8 mouse cellular contexts compared by ENCODE assay signal in genomic region chr14:11774476-11775037, GRCm38 (mm10).
DNase-seq lines count a peak whose midpoint lies in the region; ATAC-seq lines count a peak whose summit lies in the region.

No protein-coding gene starts in this region.

- H3K27ac ChIP-seq in kidney, embryonic 16.5 days (ENCODE audit: low read length): peak overlapping the region; percentile 20; the same call in 1 of the 2 replicates
- no peak overlapping the region for H3K27ac ChIP-seq in intestine, embryonic 16.5 days (ENCODE audit: low read length)

- H3K9me3 ChIP-seq in kidney, embryonic 16.5 days (ENCODE audit: low read length): no peaks in the 10 kb centered on the region
- no peaks in the 10 kb centered on the region for H3K9me3 ChIP-seq in intestine, embryonic 16.5 days (ENCODE audit: control insufficient read depth, low read length)

- ATAC-seq in kidney, embryonic 16.5 days (ENCODE audit: low FRiP score, low TSS enrichment): no peak; the same call in 1 of the 2 replicates
- ATAC-seq in intestine, embryonic 16.5 days: no peak

- no peak overlapping the region for H3K4me2 ChIP-seq in kidney, embryonic 16.5 days (replicated peaks; ENCODE audit: low read depth, low read length)
- H3K4me2 ChIP-seq in intestine, embryonic 16.5 days (ENCODE audit: low read depth, low read length): no peak overlapping the region

- no peaks in the 10 kb centered on the region for H3K27me3 ChIP-seq in kidney, embryonic 16.5 days (ENCODE audit: insufficient read depth, low read length)
- no peaks in the 10 kb centered on the region for H3K27me3 ChIP-seq in intestine, embryonic 16.5 days (replicated peaks; ENCODE audit: control insufficient read depth, insufficient read depth, low read length)

- H3K4me1 ChIP-seq in kidney, embryonic 16.5 days (ENCODE audit: insufficient read depth, low read length): peaks cover 20% of the 10 kb centered on the region
- H3K4me1 ChIP-seq in intestine, embryonic 16.5 days (ENCODE audit: control insufficient read depth, insufficient read depth, low read length): peaks cover 11% of the 10 kb centered on the region

- H3K4me3 ChIP-seq in kidney, embryonic 16.5 days (ENCODE audit: low read length): no peak overlapping the region
- H3K4me3 ChIP-seq in intestine, embryonic 16.5 days (ENCODE audit: low read length): no peak overlapping the region

- WGBS in kidney, embryonic 16.5 days: 30% methylated on average over 4 of the region's 4 CpGs
- 38% methylated on average over 4 of the region's 4 CpGs for WGBS in intestine, embryonic 16.5 days

- no peak overlapping the region for H3K9ac ChIP-seq in kidney, embryonic 16.5 days (replicated peaks; ENCODE audit: low read length)
- H3K9ac ChIP-seq in intestine, embryonic 16.5 days (ENCODE audit: low read depth, low read length): no peak overlapping the region

- H3K36me3 ChIP-seq in kidney, embryonic 16.5 days (ENCODE audit: insufficient read depth, low read length): no peaks in the 10 kb centered on the region
- no peaks in the 10 kb centered on the region for H3K36me3 ChIP-seq in intestine, embryonic 16.5 days (ENCODE audit: control insufficient read depth, insufficient read depth, low read length)

- peak; percentile 14 to 17 for DNase-seq in cerebellum, adult 18-20 months
- DNase-seq in cerebellum, adult 11-12 months: no peak
- no peak for DNase-seq in kidney, postnatal 14 days
- DNase-seq in Muller cell, postnatal 12 days (ENCODE audit: inconsistent ontology term): peak; percentile 51
- DNase-seq in lung, postnatal 36 days: peak; percentile 15
- no peak for DNase-seq in spleen, postnatal 4 days (ENCODE audit: low spot score in 2 of 2)

Comparison
In these comparisons a context has a peak if more than half of its experiments do, and no peak if none do; other contexts are left out.
1. DNase-seq: peak in cerebellum, adult 18-20 months (2 of 2), Muller cell, postnatal 12 days (single experiment) and lung, postnatal 36 days (single experiment); none in cerebellum, adult 11-12 months (single experiment), kidney, postnatal 14 days (single experiment) and spleen, postnatal 4 days (0 of 2).